In the genomic region with DNA sequence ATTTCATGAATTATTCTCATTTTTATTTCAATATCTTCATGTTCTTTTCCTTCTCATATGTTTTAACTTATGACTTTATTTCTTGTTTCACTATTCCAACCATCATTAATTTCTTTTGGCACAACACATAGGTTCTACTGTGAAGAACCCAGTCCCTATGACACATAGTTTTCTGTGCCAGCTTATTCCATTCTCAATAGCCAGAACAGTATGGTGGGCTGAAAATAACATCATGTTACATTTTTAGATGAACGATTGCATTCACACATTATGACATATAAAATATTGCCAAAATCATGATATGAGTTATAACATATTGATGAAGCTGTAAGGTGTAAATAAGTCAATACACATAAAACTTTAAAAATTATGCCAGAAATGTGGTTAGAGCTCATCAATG, we compare ENCODE assay signal across 26 mouse cellular contexts.
"Had no signal": no experiment of that assay in that cellular context is flagged by ENCODE, and none has a peak within 500 bp of the region (broad histone marks: within the 10 kb centered on the region; RNA-seq: fewer than 3 reads in every experiment).

No protein-coding gene starts in this region.

- DNase-seq: cerebellum, adult 8-10 months; cerebellum, adult 9-10 months; cerebellum, adult 9-11 months; cerebellum, postnatal 10 days; cerebellum, postnatal 14 days; cerebellum, postnatal 25 days; cerebellum, postnatal 36 days; embryo, embryonic 11 days; gastrocnemius, adult 2 months; gastrocnemius, postnatal 10 days; gastrocnemius, postnatal 14 days; gastrocnemius, postnatal 25 days; gastrocnemius, postnatal 36 days; heart, adult 11 months; heart, adult 18-20 months; heart, adult 2 months had no signal

- H3K27me3 ChIP-seq: embryonic facial prominence, embryonic 12.5 days; embryonic facial prominence, embryonic 13.5 days; embryonic facial prominence, embryonic 15.5 days; forebrain, embryonic 12.5 days; forebrain, embryonic 15.5 days had no signal

- H3K9ac ChIP-seq: embryonic facial prominence, embryonic 12.5 days; embryonic facial prominence, embryonic 13.5 days; embryonic facial prominence, embryonic 15.5 days; forebrain, embryonic 12.5 days; forebrain, embryonic 15.5 days had no signal

- ATAC-seq: forebrain, embryonic 15.5 days had no signal

- H3K4me3 ChIP-seq: embryonic facial prominence, embryonic 10.5 days; embryonic facial prominence, embryonic 12.5 days; embryonic facial prominence, embryonic 13.5 days; embryonic facial prominence, embryonic 15.5 days; erythroblast, embryonic 14.5 days; forebrain, embryonic 10.5 days; forebrain, embryonic 12.5 days; forebrain, embryonic 15.5 days; gastrocnemius, adult 2 months; heart, adult 2 months; heart, embryonic 10.5 days had no signal

- H3K4me2 ChIP-seq: embryonic facial prominence, embryonic 12.5 days; embryonic facial prominence, embryonic 13.5 days; embryonic facial prominence, embryonic 15.5 days; forebrain, embryonic 12.5 days; forebrain, embryonic 15.5 days; heart, embryonic 11.5 days had no signal

- H3K4me1 ChIP-seq: embryonic facial prominence, embryonic 10.5 days; embryonic facial prominence, embryonic 12.5 days; embryonic facial prominence, embryonic 13.5 days; embryonic facial prominence, embryonic 15.5 days; forebrain, embryonic 10.5 days; forebrain, embryonic 12.5 days; forebrain, embryonic 15.5 days; heart, embryonic 10.5 days had no signal

- H3K36me3 ChIP-seq: embryonic facial prominence, embryonic 10.5 days; embryonic facial prominence, embryonic 12.5 days; embryonic facial prominence, embryonic 13.5 days; embryonic facial prominence, embryonic 15.5 days; forebrain, embryonic 10.5 days; forebrain, embryonic 12.5 days; forebrain, embryonic 15.5 days; heart, embryonic 10.5 days had no signal

- H3K9me3 ChIP-seq: embryonic facial prominence, embryonic 10.5 days; embryonic facial prominence, embryonic 12.5 days; embryonic facial prominence, embryonic 13.5 days; embryonic facial prominence, embryonic 15.5 days; forebrain, embryonic 10.5 days; forebrain, embryonic 12.5 days; forebrain, embryonic 15.5 days; heart, embryonic 10.5 days had no signal

- H3K27ac ChIP-seq: embryonic facial prominence, embryonic 10.5 days; embryonic facial prominence, embryonic 12.5 days; embryonic facial prominence, embryonic 13.5 days; embryonic facial prominence, embryonic 15.5 days; forebrain, embryonic 10.5 days; forebrain, embryonic 12.5 days; forebrain, embryonic 15.5 days; gastrocnemius, adult 2 months; heart, adult 2 months; heart, embryonic 10.5 days had no signal
